8 mouse cellular contexts compared by ENCODE assay signal in the genomic region with DNA sequence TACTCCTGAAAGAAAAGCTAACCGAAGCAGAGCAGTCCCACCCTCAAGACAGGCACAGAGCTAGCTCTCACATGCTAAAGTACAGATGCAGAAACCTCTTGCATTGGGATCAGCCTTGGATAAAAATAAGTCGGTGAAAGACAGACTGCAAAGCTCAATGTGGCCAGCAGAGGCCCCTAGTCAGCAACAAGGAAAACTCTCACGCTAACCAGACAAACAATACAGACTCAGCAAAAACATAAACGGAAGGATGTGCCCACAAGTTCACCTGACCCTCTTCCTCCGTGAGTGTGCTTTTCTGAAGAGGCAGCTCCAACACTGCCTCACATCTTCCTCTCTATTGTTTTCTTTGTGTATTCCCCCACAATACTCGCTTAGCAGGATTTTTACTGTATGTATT.
DNase-seq lines count a peak whose midpoint lies in the region; ATAC-seq lines count a peak whose summit lies in the region.

No protein-coding gene starts in this region.

- H3K4me1 ChIP-seq in hindbrain, embryonic 14.5 days (replicated peaks; ENCODE audit: control insufficient read depth, insufficient read depth, low read length), result no peaks in the 10 kb centered on the region

- H3K4me3 ChIP-seq in hindbrain, embryonic 14.5 days (replicated peaks; ENCODE audit: low read length), result peak overlapping the region; percentile 17; the same call in 1 of the 2 replicates

- no peaks in the 10 kb centered on the region for H3K27me3 ChIP-seq in hindbrain, embryonic 14.5 days (ENCODE audit: control insufficient read depth, insufficient read depth, low read length)

- no peak overlapping the region for H3K27ac ChIP-seq in hindbrain, embryonic 14.5 days

- ATAC-seq in hindbrain, embryonic 14.5 days (ENCODE audit: low FRiP score), result peak; percentile 26; the same call in 1 of the 2 replicates

- no peaks in the 10 kb centered on the region for H3K36me3 ChIP-seq in hindbrain, embryonic 14.5 days (replicated peaks; ENCODE audit: control insufficient read depth, insufficient read depth)

- DNase-seq in R1 (ENCODE audit: low read depth, low spot score), result peak; percentile 82
- DNase-seq in cerebellum, adult 9-11 months, result peak; percentile 39
- DNase-seq in frontal cortex, adult 2 months (ENCODE audit: extremely low spot score in 1 of 2, low spot score in 1 of 2), result peak; percentile 29 to 83
- DNase-seq in hindbrain, embryonic 14.5 days (ENCODE audit: low spot score), result peak; percentile 84
- DNase-seq in layer of hippocampus, postnatal 14 days (ENCODE audit: low spot score in 2 of 2), result peak; percentile 67 to 72
- peak; percentile 67 for DNase-seq in lung, postnatal 10 days
- peak; percentile 57 for DNase-seq in ovary, postnatal 36 days (ENCODE audit: low spot score)
- DNase-seq in thymus, postnatal 4 days, result peak; percentile 84

- 22% methylated on average over 6 of the region's 6 CpGs for WGBS in hindbrain, embryonic 14.5 days

- no peaks in the 10 kb centered on the region for H3K9me3 ChIP-seq in hindbrain, embryonic 14.5 days (ENCODE audit: control insufficient read depth, low read length)

- H3K4me2 ChIP-seq in hindbrain, embryonic 14.5 days (replicated peaks), result peak overlapping the region; percentile 50

- peak overlapping the region; percentile 51 for H3K9ac ChIP-seq in hindbrain, embryonic 14.5 days
